Mouse (Mus musculus): Measurements from ENCODE around the gene Mthfd1l.
"Not testable (repeated sequence)": the region's sequence is repeated elsewhere in the genome, so short reads cannot be mapped to it uniquely, and the experiment has no call there.

The Mthfd1l gene

GRCm38 (mm10) chr10:4119287-4119686 is 146.4 kb downstream of the Mthfd1l start:
- DNase-seq (ENCODE audit: low read depth, low spot score), result no peak

- DNase-seq (ENCODE audit: low read depth, low spot score), result no peak
Measured at GRCm38 (mm10) chr10:4120708-4121107, 147.8 kb downstream of the Mthfd1l start.

GRCm38 (mm10) chr10:4121197-4121596 is 148.3 kb downstream of the Mthfd1l start:
- no peak for DNase-seq (ENCODE audit: low read depth, low spot score)

- DNase-seq (ENCODE audit: low read depth, low spot score), result not testable (repeated sequence)
Measured at GRCm38 (mm10) chr10:4123280-4123945, 150.5 kb downstream of the Mthfd1l start.

GRCm38 (mm10) chr10:4124148-4124547 is 151.2 kb downstream of the Mthfd1l start:
- DNase-seq (ENCODE audit: low read depth, low spot score), result no peak

- DNase-seq (ENCODE audit: low read depth, low spot score), result no peak
Measured at GRCm38 (mm10) chr10:4125232-4125631, 152.3 kb downstream of the Mthfd1l start.

- DNase-seq (ENCODE audit: low read depth, low spot score), result no peak
Measured at GRCm38 (mm10) chr10:4126335-4127012, 153.6 kb downstream of the Mthfd1l start.

GRCm38 (mm10) chr10:4128411-4128810 is 155.5 kb downstream of the Mthfd1l start:
- no peak for DNase-seq (ENCODE audit: low read depth, low spot score)

- DNase-seq (ENCODE audit: low read depth, low spot score), result no peak
Measured at GRCm38 (mm10) chr10:4128915-4129314, 156.0 kb downstream of the Mthfd1l start.

- DNase-seq (ENCODE audit: low read depth, low spot score), result no peak
Measured at GRCm38 (mm10) chr10:4129461-4129860, 156.5 kb downstream of the Mthfd1l start.

- DNase-seq (ENCODE audit: low read depth, low spot score), result no peak
Measured at GRCm38 (mm10) chr10:4130034-4130607, 157.2 kb downstream of the Mthfd1l start.

GRCm38 (mm10) chr10:4132735-4133134 is 159.8 kb downstream of the Mthfd1l start:
- no peak for DNase-seq (ENCODE audit: low read depth, low spot score)

GRCm38 (mm10) chr10:4135100-4135764 is 162.3 kb downstream of the Mthfd1l start:
- DNase-seq (ENCODE audit: low read depth, low spot score), result no peak

GRCm38 (mm10) chr10:4139531-4139930 is 166.6 kb downstream of the Mthfd1l start:
- DNase-seq (ENCODE audit: low read depth, low spot score), result no peak

GRCm38 (mm10) chr10:4141689-4142088 is 168.8 kb downstream of the Mthfd1l start:
- no peak for DNase-seq (ENCODE audit: low read depth, low spot score)

GRCm38 (mm10) chr10:4142816-4143215 is 169.9 kb downstream of the Mthfd1l start:
- no peak for DNase-seq (ENCODE audit: low read depth, low spot score)

- DNase-seq (ENCODE audit: low read depth, low spot score), result no peak
Measured at GRCm38 (mm10) chr10:4143381-4143780, 170.5 kb downstream of the Mthfd1l start.

GRCm38 (mm10) chr10:4145080-4145807 is 172.3 kb downstream of the Mthfd1l start:
- DNase-seq (ENCODE audit: low read depth, low spot score), result no peak

- no peak for DNase-seq (ENCODE audit: low read depth, low spot score)
Measured at GRCm38 (mm10) chr10:4146947-4147346, 174.0 kb downstream of the Mthfd1l start.

GRCm38 (mm10) chr10:4151159-4151558 is 178.2 kb downstream of the Mthfd1l start:
- no peak for DNase-seq (ENCODE audit: low read depth, low spot score)

GRCm38 (mm10) chr10:4151862-4152776 is 179.2 kb downstream of the Mthfd1l start:
- DNase-seq (ENCODE audit: low read depth, low spot score), result no peak

Data from c-Kit-negative CD71-positive TER-119-positive erythroid progenitor cells, embryonic 14.5 days (primary cell).